Mouse (Mus musculus) kidney, adult 2 months (tissue): ENCODE results near the gene Gpr25.

Experiments
- CTCF ChIP-seq: fragments of 200-500 bp; conservative IDR thresholded peaks from 2 replicates; pipeline ENCODE4 v1.5.1; 2011; ENCODE audit warnings: low read depth, mild to moderate bottlenecking, control low read depth, low read length, moderate library complexity, mixed read lengths; ENCODE audit not compliant: insufficient read depth, insufficient read length
- POLR2A ChIP-seq: fragments of 200-500 bp; IDR thresholded peaks from one replicate; pipeline ENCODE4 v1.6.1; 2011; ENCODE audit warnings: low read depth, low read length, control low read depth

- TF ChIP-seq CTCF, result no peak
- no peak for TF ChIP-seq POLR2A
These were observed 26.6 kb downstream of the Gpr25 start, which contains the start of gene Inava for GRCm38 (mm10) chr1:136233892-136234594.
